Mouse (Mus musculus) stomach, embryonic 16.5 days (tissue): ENCODE data around the gene Zdhhc8. TPM values are rescaled to one million over a fixed set of nuclear protein-coding genes. Genes with fewer than 3 reads are reported as not detected.

Experiments
- ATAC-seq: fragments of 200-750 bp; cut with Nextera tagmentation; 2 replicates; pipeline ENCODE4 v1.8.0; 2017; ENCODE audit warnings: moderate number of reproducible peaks, moderate TSS enrichment; ENCODE audit not compliant: insufficient read depth, low FRiP score
- H3K27ac ChIP-seq: fragments of 300-500 bp; sonication (generic); 2 replicates; pipeline ENCODE4 v1.5.1; 2014; ENCODE audit warnings: low read length
- H3K27me3 ChIP-seq: fragments of 300-500 bp; sonication (generic); 2 replicates; pipeline ENCODE4 v1.6.1; 2014; ENCODE audit warnings: low read length, control low read depth, mixed read lengths; ENCODE audit not compliant: control insufficient read depth, insufficient read depth
- H3K36me3 ChIP-seq: fragments of 300-500 bp; sonication (generic); 2 replicates; pipeline ENCODE4 v1.6.1; 2014; ENCODE audit warnings: low read length; ENCODE audit not compliant: control insufficient read depth, insufficient read depth
- H3K4me1 ChIP-seq: fragments of 300-500 bp; sonication (generic); 2 replicates; pipeline ENCODE4 v1.6.1; 2014; ENCODE audit warnings: low read length, control low read depth, mixed read lengths; ENCODE audit not compliant: control insufficient read depth, insufficient read depth
- H3K4me2 ChIP-seq: fragments of 300-500 bp; sonication (generic); 2 replicates; pipeline ENCODE4 v1.6.1; 2014; ENCODE audit warnings: low read depth, low read length, mixed read lengths
- H3K4me3 ChIP-seq: fragments of 300-500 bp; sonication (generic); replicated peaks from 2 replicates; pipeline ENCODE4 v1.5.1; 2014; ENCODE audit warnings: mild to moderate bottlenecking, low read length
- H3K9ac ChIP-seq: fragments of 300-500 bp; sonication (generic); 2 replicates; pipeline ENCODE4 v1.6.1; 2014; ENCODE audit warnings: low read length
- H3K9me3 ChIP-seq: fragments of 300-500 bp; sonication (generic); replicated peaks from 2 replicates; pipeline ENCODE4 v1.6.1; 2016; ENCODE audit warnings: low read length, control low read depth; ENCODE audit not compliant: control insufficient read depth
- WGBS: fragments of 180-500 bp; shearing (Covaris S2); extraction: QIAGEN DNeasy Blood & Tissue Kit; methylation state at CpG from one replicate; pipeline ENCODE4 v1.1.7; 2014; 5-methylcytosine and 5-hydroxymethylcytosine counted together
- polyA plus RNA-seq: library from polyadenylated mRNA; unstranded; fragments of >200 nt; fragmentation: Nextera tagmentation; extraction: Ambion mirVana; gene quantifications from 2 replicates; pipeline ENCODE4 v1.2.1, GENCODE M21; 2015

The Zdhhc8 gene
- polyA plus RNA-seq, 1 experiment from 2014 or later, result 6.9 TPM

DNA sequence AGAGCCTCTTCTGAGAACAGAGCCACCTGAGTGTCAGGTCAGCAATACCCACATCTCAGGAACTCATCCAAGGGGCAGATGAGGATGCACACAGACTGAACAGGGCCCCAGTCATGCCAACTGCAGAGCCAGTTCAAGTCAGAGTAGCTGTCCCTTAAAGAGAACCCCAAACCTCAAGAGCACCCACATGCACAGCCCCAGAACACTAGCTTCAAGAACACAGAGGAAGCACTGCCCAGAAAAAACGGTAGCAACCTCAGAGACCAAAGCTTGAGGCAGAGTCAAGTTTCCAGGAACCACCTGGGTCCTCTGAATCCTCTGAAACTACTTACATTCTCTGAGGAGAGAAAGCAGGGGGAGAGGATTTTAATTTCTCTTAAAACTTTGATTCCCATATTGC lies 1.5 kb downstream of the Zdhhc8 start:
- WGBS, result 28% methylated on average over 1 of the region's 1 CpGs
- Histone ChIP-seq H3K4me3 (no peak overlapping the region), H3K27ac (no peak overlapping the region), H3K27me3 (no peaks in the 10 kb centered on the region), H3K4me2 (peak overlapping the region; percentile 77), H3K9ac (peak overlapping the region; percentile 92; the same call in 1 of the 2 replicates), H3K36me3 (no peaks in the 10 kb centered on the region), H3K9me3 (no peaks in the 10 kb centered on the region), H3K4me1 (peaks cover 29% of the 10 kb centered on the region)
- no peak for ATAC-seq

DNA sequence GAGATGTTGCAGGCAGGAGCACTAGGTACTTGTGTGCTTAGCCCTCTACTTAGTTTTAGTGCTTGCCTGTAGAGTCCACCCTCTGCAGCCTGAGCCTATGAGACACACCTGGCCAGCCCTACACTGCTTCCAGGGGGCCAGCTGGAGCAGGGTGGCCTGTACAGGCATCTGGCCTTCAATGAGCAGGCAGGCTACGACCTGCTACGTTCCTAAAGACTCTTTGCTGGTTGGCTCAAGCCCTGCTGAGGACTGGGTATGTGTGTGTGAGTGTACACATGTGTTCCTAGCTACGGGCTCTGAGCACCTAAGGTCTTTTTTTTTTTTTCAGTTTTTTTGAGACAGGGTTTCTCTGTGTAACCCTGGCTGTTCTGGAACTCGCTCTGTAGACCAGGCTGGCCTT lies 3.5 kb downstream of the Zdhhc8 start:
- no peak overlapping the region for H3K9ac ChIP-seq
- no peaks in the 10 kb centered on the region for H3K27me3 ChIP-seq
- no peak overlapping the region for H3K4me2 ChIP-seq
- 0 out of 2 replicates have a peak, but pooled peaks cover 3% of the 10 kb centered on the region for H3K36me3 ChIP-seq
- peaks cover 29% of the 10 kb centered on the region for H3K4me1 ChIP-seq
- no peaks in the 10 kb centered on the region for H3K9me3 ChIP-seq
- WGBS, result 70% methylated on average over 4 of the region's 4 CpGs
- H3K4me3 ChIP-seq, result no peak overlapping the region
- H3K27ac ChIP-seq, result no peak overlapping the region
- ATAC-seq, result no peak

DNA sequence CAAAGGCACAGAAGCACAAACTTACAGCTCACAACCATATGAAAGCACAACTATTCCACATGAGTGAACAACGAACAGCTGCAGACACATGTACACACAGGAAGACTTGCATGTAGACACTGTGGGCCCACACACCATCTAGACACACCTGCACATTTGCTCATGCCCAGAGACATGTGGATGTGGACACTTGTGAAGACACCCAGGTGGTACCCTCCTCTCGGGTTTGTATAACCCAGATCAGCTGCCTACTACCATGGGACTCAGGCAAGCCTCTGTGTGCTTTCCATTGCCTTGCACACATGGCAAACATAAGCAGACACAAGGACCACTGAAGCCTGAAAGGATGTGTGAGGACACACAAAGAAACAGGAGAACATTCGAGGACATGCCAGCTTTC lies 3.9 kb downstream of the Zdhhc8 start:
- Histone ChIP-seq H3K9me3 (no peaks in the 10 kb centered on the region), H3K27me3 (no peaks in the 10 kb centered on the region), H3K9ac (no peak overlapping the region), H3K4me1 (peaks cover 28% of the 10 kb centered on the region), H3K4me3 (no peak overlapping the region), H3K27ac (no peak overlapping the region), H3K4me2 (no peak overlapping the region), H3K36me3 (0 out of 2 replicates have a peak, but pooled peaks cover 5% of the 10 kb centered on the region)
- no peak for ATAC-seq
- WGBS, result 82% methylated on average over 3 of the region's 3 CpGs

DNA sequence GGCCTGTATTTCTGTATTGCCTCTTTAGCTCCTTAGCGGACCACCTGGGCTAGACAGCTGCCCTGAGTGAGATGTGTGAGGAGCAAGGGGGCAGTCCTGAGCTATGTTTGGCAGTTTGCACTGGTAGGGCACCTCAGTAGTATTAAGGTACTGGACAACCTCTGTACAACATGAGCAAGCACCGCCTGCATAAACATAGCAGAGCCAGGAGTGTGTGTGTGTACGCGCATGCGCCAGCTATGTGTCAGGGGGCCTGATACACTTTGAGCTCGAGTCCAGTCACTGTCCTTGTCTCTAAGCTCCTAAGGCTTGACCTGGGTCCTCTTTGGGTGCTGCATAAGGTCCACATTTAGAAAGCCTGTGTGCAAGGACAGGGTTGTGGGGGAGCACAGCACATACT lies 4.3 kb downstream of the Zdhhc8 start:
- H3K9me3 ChIP-seq, result no peaks in the 10 kb centered on the region
- no peak overlapping the region for H3K4me2 ChIP-seq
- H3K36me3 ChIP-seq, result 0 out of 2 replicates have a peak, but pooled peaks cover 5% of the 10 kb centered on the region
- ATAC-seq, result no peak
- H3K27ac ChIP-seq, result no peak overlapping the region
- 85% methylated on average over 6 of the region's 6 CpGs for WGBS
- no peaks in the 10 kb centered on the region for H3K27me3 ChIP-seq
- H3K9ac ChIP-seq, result no peak overlapping the region
- peaks cover 25% of the 10 kb centered on the region for H3K4me1 ChIP-seq
- no peak overlapping the region for H3K4me3 ChIP-seq

DNA sequence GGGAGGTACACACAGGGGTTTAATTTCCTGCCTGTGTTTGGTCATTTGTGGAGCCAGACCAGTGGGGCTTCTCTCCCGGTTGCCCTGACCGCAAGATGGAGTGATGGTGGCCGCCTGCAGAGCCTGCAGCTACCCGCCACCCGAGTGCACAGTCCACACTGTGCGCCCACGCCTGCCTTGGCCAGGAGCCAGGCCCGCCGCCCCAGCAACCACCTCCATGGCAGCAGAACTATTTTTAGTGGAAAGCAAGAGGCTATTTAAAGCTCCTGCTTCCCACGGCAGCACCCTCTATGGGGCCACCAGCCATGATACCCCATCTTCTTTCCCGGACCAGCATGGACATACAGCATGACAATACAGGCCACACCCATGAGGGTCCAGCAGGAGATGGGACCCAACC lies 5.3 kb downstream of the Zdhhc8 start:
- H3K9me3 ChIP-seq, result no peaks in the 10 kb centered on the region
- WGBS, result 57% methylated on average over 11 of the region's 11 CpGs
- H3K9ac ChIP-seq, result no peak overlapping the region
- no peaks in the 10 kb centered on the region for H3K27me3 ChIP-seq
- H3K4me3 ChIP-seq, result no peak overlapping the region
- peaks cover 25% of the 10 kb centered on the region for H3K4me1 ChIP-seq
- H3K36me3 ChIP-seq, result peaks cover 8% of the 10 kb centered on the region; the same call in 1 of the 2 replicates
- H3K27ac ChIP-seq, result no peak overlapping the region; the same call in 1 of the 2 replicates
- peak overlapping the region; percentile 3; the same call in 1 of the 2 replicates for H3K4me2 ChIP-seq
- no peak; the same call in 1 of the 2 replicates for ATAC-seq

DNA sequence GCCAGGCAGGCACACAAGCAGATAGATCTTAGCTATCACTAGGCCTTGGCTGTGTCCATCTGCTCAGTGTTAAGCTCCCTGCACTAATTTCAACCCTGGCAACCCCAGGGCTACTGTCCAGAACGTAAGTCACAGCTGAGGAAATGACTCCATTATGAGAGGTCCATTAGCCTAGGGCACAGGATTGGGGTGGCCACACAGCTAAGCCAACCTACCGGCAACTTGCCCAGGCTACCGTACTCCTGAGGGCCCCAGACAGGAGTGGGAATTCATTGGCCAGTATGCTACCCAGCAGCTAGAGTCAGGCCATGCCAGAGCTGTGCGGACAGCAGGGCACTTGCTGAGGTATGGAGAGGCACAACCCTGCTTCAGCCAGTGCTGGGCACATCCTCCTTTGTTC lies 6.1 kb downstream of the Zdhhc8 start:
- peaks cover 13% of the 10 kb centered on the region; the same call in 1 of the 2 replicates for H3K36me3 ChIP-seq
- H3K4me3 ChIP-seq, result no peak overlapping the region
- 93% methylated on average over 4 of the region's 4 CpGs for WGBS
- H3K27me3 ChIP-seq, result no peaks in the 10 kb centered on the region
- H3K4me1 ChIP-seq, result peaks cover 20% of the 10 kb centered on the region
- H3K4me2 ChIP-seq, result no peak overlapping the region
- ATAC-seq, result no peak
- H3K27ac ChIP-seq, result no peak overlapping the region
- H3K9ac ChIP-seq, result no peak overlapping the region
- no peaks in the 10 kb centered on the region for H3K9me3 ChIP-seq

DNA sequence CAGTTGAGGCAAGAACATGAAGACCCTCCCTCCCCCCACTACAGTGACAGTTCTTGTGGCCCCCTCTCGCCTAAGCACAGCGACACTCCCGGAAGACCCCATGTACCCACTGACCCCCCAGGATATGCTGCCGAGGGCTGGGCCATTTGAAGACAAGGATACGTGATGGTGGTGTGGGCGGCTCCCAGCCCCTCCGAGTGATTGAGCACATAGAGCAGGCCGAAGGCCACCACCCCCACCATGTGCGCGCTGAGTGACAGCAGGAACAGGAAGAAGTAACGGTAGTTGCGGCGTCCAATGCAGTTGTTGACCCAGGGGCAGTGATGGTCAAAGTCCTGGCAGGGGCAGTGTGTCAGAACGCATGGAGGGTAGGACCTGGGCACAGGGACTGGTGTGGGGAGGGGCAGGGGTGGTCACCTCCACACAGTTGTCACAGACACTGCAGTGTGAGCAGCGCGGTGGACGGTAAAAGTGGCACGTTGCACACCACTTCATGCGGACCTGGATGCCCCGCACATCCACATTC lies 7.0 kb downstream of the Zdhhc8 start:
- Histone ChIP-seq H3K4me2 (no peak overlapping the region), H3K27me3 (no peaks in the 10 kb centered on the region), H3K4me3 (no peak overlapping the region), H3K9ac (no peak overlapping the region), H3K9me3 (no peaks in the 10 kb centered on the region), H3K36me3 (peaks cover 13% of the 10 kb centered on the region; the same call in 1 of the 2 replicates), H3K4me1 (peaks cover 11% of the 10 kb centered on the region), H3K27ac (no peak overlapping the region)
- WGBS, result 92% methylated on average over 20 of the region's 20 CpGs
- no peak for ATAC-seq

DNA sequence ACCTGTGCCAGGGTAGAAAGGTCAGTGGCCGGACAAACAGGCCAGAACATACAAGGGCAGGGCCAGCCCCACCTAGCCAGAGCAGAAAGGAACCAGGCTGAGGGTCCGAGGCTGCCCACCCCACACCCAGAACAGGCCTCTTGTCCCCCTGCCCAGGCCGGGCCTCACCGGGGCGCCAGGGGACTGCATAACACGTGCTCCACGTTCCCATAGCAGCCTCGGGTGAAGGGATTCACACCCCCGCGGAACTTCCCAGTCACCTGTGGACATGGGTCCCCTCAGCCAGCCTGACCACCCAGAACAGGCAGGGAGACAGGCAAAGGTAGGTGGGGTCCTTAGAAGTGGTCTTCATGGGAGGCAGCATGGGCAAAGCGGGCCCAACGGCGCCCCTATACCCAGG lies 7.7 kb downstream of the Zdhhc8 start:
- ATAC-seq, result no peak
- H3K27me3 ChIP-seq, result no peaks in the 10 kb centered on the region
- peaks cover 13% of the 10 kb centered on the region; the same call in 1 of the 2 replicates for H3K36me3 ChIP-seq
- H3K9me3 ChIP-seq, result no peaks in the 10 kb centered on the region
- no peak overlapping the region for H3K4me2 ChIP-seq
- 93% methylated on average over 13 of the region's 13 CpGs for WGBS
- H3K27ac ChIP-seq, result no peak overlapping the region
- no peak overlapping the region for H3K9ac ChIP-seq
- no peak overlapping the region for H3K4me3 ChIP-seq
- H3K4me1 ChIP-seq, result peaks cover 11% of the 10 kb centered on the region

DNA sequence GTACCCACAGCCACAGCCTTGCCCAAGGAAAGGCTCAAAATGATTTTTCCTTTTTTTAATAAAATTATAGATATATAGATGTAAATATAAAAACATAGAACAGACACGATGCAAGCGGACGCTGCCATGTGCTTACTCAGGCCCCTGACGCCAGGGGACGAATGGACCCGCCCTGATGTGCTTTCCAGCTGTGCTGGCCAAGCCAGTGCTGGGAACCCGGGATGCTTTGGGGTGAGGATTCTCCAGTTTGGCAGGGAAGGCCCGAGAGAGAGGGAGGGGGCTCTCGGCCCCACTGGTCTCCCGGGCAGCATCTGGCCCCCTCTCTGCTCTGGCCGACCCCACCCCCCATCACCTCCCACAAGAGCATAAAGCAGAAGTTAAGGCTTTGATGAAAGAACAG lies 12.7 kb downstream of the Zdhhc8 start:
- Histone ChIP-seq H3K36me3 (peaks cover 13% of the 10 kb centered on the region; the same call in 1 of the 2 replicates), H3K4me2 (no peak overlapping the region), H3K9me3 (no peaks in the 10 kb centered on the region), H3K27me3 (no peaks in the 10 kb centered on the region), H3K27ac (no peak overlapping the region), H3K4me3 (no peak overlapping the region), H3K4me1 (peaks cover 9% of the 10 kb centered on the region), H3K9ac (no peak overlapping the region)
- no peak for ATAC-seq
- WGBS, result 81% methylated on average over 11 of the region's 11 CpGs
